Comparison of ENCODE assay signal across 14 mouse cellular contexts in the genomic region with DNA sequence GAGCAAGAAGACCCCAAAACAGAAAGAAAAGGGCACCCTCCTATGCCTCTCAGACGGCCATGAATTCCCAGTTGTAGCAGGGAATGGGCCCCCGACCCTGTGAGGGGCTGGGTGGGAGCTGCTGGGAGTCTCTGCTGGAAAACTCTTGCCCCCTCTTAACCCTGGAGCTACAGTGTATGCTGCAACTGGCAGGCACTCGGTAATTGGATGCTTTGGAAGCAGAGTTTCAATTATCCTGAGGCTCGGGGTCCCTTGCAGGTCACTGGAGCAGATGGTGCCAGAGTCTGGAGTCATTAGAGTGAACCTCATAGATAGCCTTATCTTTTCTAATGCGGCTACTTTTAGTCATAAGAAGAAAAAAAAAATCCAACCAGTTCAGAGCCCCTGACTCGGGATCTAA. TPM values are rescaled to one million over a fixed set of nuclear protein-coding genes. Genes with fewer than 3 reads are reported as not detected.
DNase-seq lines count a peak whose midpoint lies in the region; ATAC-seq and TF ChIP-seq lines count a peak whose summit lies in the region.
"Had no signal": no experiment of that assay in that cellular context is flagged by ENCODE, and none has a peak within 500 bp of the region (broad histone marks: within the 10 kb centered on the region; RNA-seq: fewer than 3 reads in every experiment).

No protein-coding gene starts in this region.

- 11% methylated on average over 6 of the region's 6 CpGs for WGBS in heart, embryonic 10.5 days
- 26% methylated on average over 6 of the region's 6 CpGs for WGBS in stomach, embryonic 14.5 days
- WGBS in stomach, postnatal 0 days = 45% methylated on average over 6 of the region's 6 CpGs
- 12% methylated on average over 6 of the region's 6 CpGs for WGBS in limb, embryonic 10.5 days

- H3K36me3 ChIP-seq in heart, embryonic 10.5 days = peaks cover 61% of the 10 kb centered on the region
- H3K36me3 ChIP-seq in stomach, embryonic 14.5 days (ENCODE audit: control insufficient read depth, insufficient read depth, low read length) = peaks cover 18% of the 10 kb centered on the region
- no peaks in the 10 kb centered on the region for H3K36me3 ChIP-seq in stomach, postnatal 0 days (ENCODE audit: control insufficient read depth, insufficient read depth, low read length)
- peaks cover 86% of the 10 kb centered on the region for H3K36me3 ChIP-seq in limb, embryonic 10.5 days
- H3K36me3 ChIP-seq: liver, embryonic 15.5 days had no signal

- H3K9ac ChIP-seq in stomach, embryonic 14.5 days (replicated peaks; ENCODE audit: low read depth, low read length) = no peak overlapping the region
- no peak overlapping the region for H3K9ac ChIP-seq in stomach, postnatal 0 days (ENCODE audit: low read length)
- H3K9ac ChIP-seq: liver, embryonic 15.5 days had no signal

- no peaks in the 10 kb centered on the region for H3K27me3 ChIP-seq in heart, embryonic 10.5 days (ENCODE audit: insufficient read depth, poor library complexity, severe bottlenecking)
- no peaks in the 10 kb centered on the region for H3K27me3 ChIP-seq in stomach, embryonic 14.5 days (ENCODE audit: control insufficient read depth, insufficient read depth, low read length)
- H3K27me3 ChIP-seq in stomach, postnatal 0 days (ENCODE audit: control insufficient read depth, insufficient read depth, low read length) = no peaks in the 10 kb centered on the region
- H3K27me3 ChIP-seq in limb, embryonic 10.5 days (ENCODE audit: low read depth, poor library complexity, severe bottlenecking) = no peaks in the 10 kb centered on the region
- H3K27me3 ChIP-seq: liver, embryonic 15.5 days; Patski had no signal

- peaks cover 78% of the 10 kb centered on the region for H3K4me1 ChIP-seq in heart, embryonic 10.5 days
- 0 out of 2 replicates have a peak, but pooled peaks cover 3% of the 10 kb centered on the region for H3K4me1 ChIP-seq in stomach, embryonic 14.5 days (ENCODE audit: control insufficient read depth, insufficient read depth, low read length)
- no peaks in the 10 kb centered on the region; the same call in 1 of the 2 replicates for H3K4me1 ChIP-seq in stomach, postnatal 0 days (replicated peaks; ENCODE audit: control insufficient read depth, insufficient read depth)
- peaks cover 35% of the 10 kb centered on the region for H3K4me1 ChIP-seq in limb, embryonic 10.5 days

- no peak for TF ChIP-seq CTCF in stomach, postnatal 0 days (IDR thresholded peaks at IDR 0.05; ENCODE audit: low read depth)
- TF ChIP-seq CTCF in gastrocnemius, adult 2 months (IDR thresholded peaks at IDR 0.05) = no peak

- TF ChIP-seq EP300 in stomach, postnatal 0 days (optimal IDR thresholded peaks at IDR 0.05) = no peak

- 0 out of 2 replicates have a peak overlapping the region, but pooled peaks have one; percentile 16 for H3K4me3 ChIP-seq in heart, embryonic 10.5 days
- no peak overlapping the region for H3K4me3 ChIP-seq in stomach, embryonic 14.5 days (ENCODE audit: low read depth, low read length)
- no peak overlapping the region for H3K4me3 ChIP-seq in stomach, postnatal 0 days (ENCODE audit: low read depth, low read length)
- no peak overlapping the region for H3K4me3 ChIP-seq in limb, embryonic 10.5 days
- H3K4me3 ChIP-seq in gastrocnemius, adult 2 months = no peak overlapping the region
- H3K4me3 ChIP-seq: liver, embryonic 15.5 days had no signal

- intact Hi-C loops in heart, postnatal 36 days (cut with DNase I) = no loop called here
- intact Hi-C loops in gastrocnemius, adult 2 months (cut with DNase I) = no loop called here

- peak overlapping the region; percentile 48 for H3K27ac ChIP-seq in heart, embryonic 10.5 days
- no peak overlapping the region for H3K27ac ChIP-seq in stomach, embryonic 14.5 days (ENCODE audit: low read length)
- no peak overlapping the region for H3K27ac ChIP-seq in stomach, postnatal 0 days (replicated peaks)
- no peak overlapping the region for H3K27ac ChIP-seq in limb, embryonic 10.5 days
- no peak overlapping the region for H3K27ac ChIP-seq in gastrocnemius, adult 2 months
- H3K27ac ChIP-seq: liver, embryonic 15.5 days had no signal

- no peak overlapping the region for H3K4me2 ChIP-seq in stomach, embryonic 14.5 days (replicated peaks; ENCODE audit: low read depth, low read length)
- no peak overlapping the region for H3K4me2 ChIP-seq in stomach, postnatal 0 days (replicated peaks; ENCODE audit: low read depth)
- H3K4me2 ChIP-seq: liver, embryonic 15.5 days had no signal

- DNase-seq in heart, embryonic 10.5 days (ENCODE audit: low spot score) = peak; percentile 80
- no peak for DNase-seq in heart, postnatal 36 days
- DNase-seq in stomach, postnatal 0 days (ENCODE audit: low spot score) = no peak
- peak; percentile 46 for DNase-seq in limb, embryonic 10.5 days (ENCODE audit: low spot score)
- peak; percentile 84 for DNase-seq in retina, postnatal 1 day
- no peak for DNase-seq in gastrocnemius, adult 2 months
- DNase-seq in layer of hippocampus, postnatal 10 days (ENCODE audit: low spot score in 2 of 2) = no peak
- DNase-seq: cerebellum, postnatal 25 days; kidney, adult 11 months; thymus, adult 18-20 months had no signal

- peak; percentile 62; the same call in 1 of the 2 replicates for ATAC-seq in stomach, embryonic 14.5 days (ENCODE audit: insufficient number of reproducible peaks, insufficient read depth, low FRiP score, low read depth)
- ATAC-seq in stomach, postnatal 0 days (ENCODE audit: low FRiP score, low TSS enrichment) = no peak
- ATAC-seq: Patski had no signal

- H3K9me3 ChIP-seq in heart, embryonic 10.5 days = no peaks in the 10 kb centered on the region
- H3K9me3 ChIP-seq in stomach, embryonic 14.5 days (ENCODE audit: control insufficient read depth, low read depth, low read length) = no peaks in the 10 kb centered on the region
- no peaks in the 10 kb centered on the region for H3K9me3 ChIP-seq in stomach, postnatal 0 days (ENCODE audit: control insufficient read depth, low read length)
- H3K9me3 ChIP-seq in limb, embryonic 10.5 days (replicated peaks) = no peaks in the 10 kb centered on the region
- H3K9me3 ChIP-seq: liver, embryonic 15.5 days had no signal

RNA-seq across cellular contexts. Expression of a gene that starts 11.3 kb away (rescaled TPM):
- polyA plus RNA-seq in heart, embryonic 10.5 days (2016; fragmentation: Nextera tagmentation; extraction: Ambion mirVana) = 24.7 and 33.2 TPM in 2 replicates
- 1 to 10 TPM; 1.6 to 2.5 TPM for total RNA-seq in heart, postnatal 36 days (2021)
- polyA plus RNA-seq in stomach, embryonic 14.5 days (2014; fragmentation: Nextera tagmentation; extraction: Ambion mirVana) = 18.1 and 20.0 TPM in 2 replicates
- polyA plus RNA-seq in stomach, postnatal 0 days (2015; fragmentation: Nextera tagmentation; extraction: Ambion mirVana) = 5.2 and 5.5 TPM in 2 replicates
- 36.3 and 40.6 TPM in 2 replicates for polyA plus RNA-seq in limb, embryonic 10.5 days (2016; fragmentation: Nextera tagmentation; extraction: Ambion mirVana)
- under 1 TPM in 1 of 2 experiments, not detected in 1; 0.33 TPM for total RNA-seq in gastrocnemius, adult 2 months (2021)
- 10 to 100 TPM in 1 of 2 experiments, 1 to 10 TPM in 1; 8.8 to 10.1 TPM for total RNA-seq in layer of hippocampus, postnatal 10 days (2021)
- total RNA-seq: monocyte, adult 5-6 weeks had no signal

RNA-seq across cellular contexts. Expression of a gene that starts 47.0 kb away (rescaled TPM):
- polyA plus RNA-seq in heart, embryonic 10.5 days (2016; fragmentation: Nextera tagmentation; extraction: Ambion mirVana) = 7.1 and 7.4 TPM in 2 replicates
- under 1 TPM; 0.39 to 0.60 TPM for total RNA-seq in heart, postnatal 36 days (2021)
- polyA plus RNA-seq in stomach, embryonic 14.5 days (2014; fragmentation: Nextera tagmentation; extraction: Ambion mirVana) = 4.1 and 6.2 TPM in 2 replicates
- 2.4 TPM in 2 replicates for polyA plus RNA-seq in stomach, postnatal 0 days (2015; fragmentation: Nextera tagmentation; extraction: Ambion mirVana)
- polyA plus RNA-seq in limb, embryonic 10.5 days (2016; fragmentation: Nextera tagmentation; extraction: Ambion mirVana) = 9.7 and 11.2 TPM in 2 replicates
- not detected for total RNA-seq in gastrocnemius, adult 2 months (2021)
- 1 to 10 TPM; 1.9 to 2.6 TPM for total RNA-seq in layer of hippocampus, postnatal 10 days (2021)
- total RNA-seq: monocyte, adult 5-6 weeks had no signal

Comparison
In these comparisons a context has a peak if more than half of its experiments do, and no peak if none do; other contexts are left out.
1. DNase-seq: peak in heart, embryonic 10.5 days (single experiment), limb, embryonic 10.5 days (single experiment) and retina, postnatal 1 day (single experiment); none in heart, postnatal 36 days (0 of 2), stomach, postnatal 0 days (single experiment), gastrocnemius, adult 2 months (single experiment) and layer of hippocampus, postnatal 10 days (0 of 2).